Mouse (Mus musculus) MEL (cell line): Measurements from ENCODE around the gene Gm11037. TPM values are rescaled to one million over a fixed set of nuclear protein-coding genes. Genes with fewer than 3 reads are reported as not detected.

Experiments used
- DNase-seq: peaks from one replicate; pipeline ENCODE4 v3.0.0; 2011; ENCODE audit warnings: low read depth, low spot score
- H3K27ac ChIP-seq: 2 replicates; pipeline ENCODE4 v1.5.1; 2012; ENCODE audit warnings: low read depth, mild to moderate bottlenecking, control low read depth, low read length, moderate library complexity; ENCODE audit not compliant: control insufficient read depth
- H3K27me3 ChIP-seq, 2 experiments: fragments of 150-350 bp in 1 of 2; sonication (generic) in 1 of 2; 2 replicates each; pipeline ENCODE4 v1.6.1; 2012; ENCODE audit warnings: low read length in 2 of 2, mild to moderate bottlenecking in 2 of 2, improper control_type of control experiment in 1 of 2, moderate library complexity in 1 of 2; ENCODE audit not compliant: insufficient read depth in 2 of 2, control insufficient read depth in 1 of 2
- H3K36me3 ChIP-seq, 2 experiments: 2 replicates each; pipeline ENCODE4 v1.6.1; 2012 to 2014; ENCODE audit warnings: low read length in 2 of 2, improper control_type of control experiment in 1 of 2, inconsistent platforms in 1 of 2, mild to moderate bottlenecking in 1 of 2; ENCODE audit not compliant: insufficient read depth in 2 of 2, control insufficient read depth in 1 of 2
- H3K4me1 ChIP-seq, 2 experiments: fragments of 150-350 bp in 1 of 2; sonication (generic) in 1 of 2; 2 replicates each; pipeline ENCODE4 v1.6.1; 2012; ENCODE audit warnings: low read length in 2 of 2, improper control_type of control experiment in 1 of 2, mild to moderate bottlenecking in 1 of 2; ENCODE audit not compliant: insufficient read depth in 2 of 2, control insufficient read depth in 1 of 2
- H3K4me3 ChIP-seq, 2 experiments: fragments of 150-350 bp in 1 of 2; sonication (generic) in 1 of 2; 2 replicates each; pipeline ENCODE4 v1.5.1; 2012; ENCODE audit warnings: low read depth in 2 of 2, low read length in 2 of 2, mild to moderate bottlenecking in 2 of 2, moderate library complexity in 2 of 2, control low read depth in 1 of 2, improper control_type of control experiment in 1 of 2; ENCODE audit not compliant: control insufficient read depth in 1 of 2, insufficient read depth in 1 of 2
- H3K79me2 ChIP-seq: 2 replicates; pipeline ENCODE4 v1.6.1; 2012; ENCODE audit warnings: mild to moderate bottlenecking, low read length, moderate library complexity; ENCODE audit not compliant: control insufficient read depth, poor library complexity, insufficient read depth
- H3K9ac ChIP-seq: 2 replicates; pipeline ENCODE4 v1.6.1; 2012; ENCODE audit warnings: low read depth, mild to moderate bottlenecking, control low read depth, low read length, moderate library complexity; ENCODE audit not compliant: control insufficient read depth, poor library complexity, severe bottlenecking
- H3K9me3 ChIP-seq: fragments of 150-350 bp; sonication (generic); replicated peaks from 2 replicates; pipeline ENCODE4 v1.6.1; 2012; ENCODE audit warnings: mild to moderate bottlenecking, low read length, improper control_type of control experiment, moderate library complexity; ENCODE audit not compliant: insufficient read depth
- BHLHE40 ChIP-seq: IDR thresholded peaks from 2 replicates; pipeline ENCODE4 v1.6.1; 2012; ENCODE audit warnings: low read depth, mild to moderate bottlenecking, inconsistent platforms, low read length, improper control_type of control experiment, borderline replicate concordance
- CHD1 ChIP-seq: IDR thresholded peaks from 2 replicates; pipeline ENCODE4 v1.6.1; 2012; ENCODE audit warnings: low read depth, mild to moderate bottlenecking, inconsistent platforms, low read length, improper control_type of control experiment
- CTCF ChIP-seq, 3 experiments: IDR thresholded peaks in 2 of 3; conservative IDR thresholded peaks in 1 of 3; 2 replicates each; pipeline ENCODE4 v1.5.1; 2011 to 2012; ENCODE audit warnings: low read length in 3 of 3, low read depth in 2 of 3, mild to moderate bottlenecking in 2 of 3, improper control_type of control experiment in 1 of 3, inconsistent platforms in 1 of 3, mixed read lengths in 1 of 3, moderate library complexity in 1 of 3; ENCODE audit not compliant: control insufficient read depth in 1 of 3, insufficient read depth in 1 of 3, poor library complexity in 1 of 3, severe bottlenecking in 1 of 3
- E2F4 ChIP-seq: IDR thresholded peaks from 2 replicates; pipeline ENCODE4 v1.6.1; 2011; ENCODE audit warnings: low read depth, low read length, improper control_type of control experiment, borderline replicate concordance
- ELF1 ChIP-seq: IDR thresholded peaks from 2 replicates; pipeline ENCODE4 v1.6.1; 2014; ENCODE audit warnings: low read depth, mild to moderate bottlenecking, inconsistent platforms, low read length, improper control_type of control experiment, moderate library complexity
- ETS1 ChIP-seq: IDR thresholded peaks from 2 replicates; pipeline ENCODE4 v1.6.1; 2012; ENCODE audit warnings: low read depth, mild to moderate bottlenecking, inconsistent platforms, low read length, improper control_type of control experiment, moderate library complexity
- GABPA ChIP-seq: IDR thresholded peaks from 2 replicates; pipeline ENCODE4 v1.6.1; 2012; ENCODE audit warnings: low read depth, mild to moderate bottlenecking, inconsistent platforms, low read length, improper control_type of control experiment, moderate library complexity
- HCFC1 ChIP-seq: IDR thresholded peaks from 2 replicates; pipeline ENCODE4 v1.6.1; 2012; ENCODE audit warnings: low read depth, mild to moderate bottlenecking, inconsistent platforms, low read length, improper control_type of control experiment, moderate library complexity
- JUND ChIP-seq: IDR thresholded peaks from 2 replicates; pipeline ENCODE4 v1.6.1; 2011; ENCODE audit warnings: low read depth, mild to moderate bottlenecking, improper control_type of control experiment, low read length
- KAT2A ChIP-seq: conservative IDR thresholded peaks from 2 replicates; pipeline ENCODE4 v1.6.1; 2012; ENCODE audit warnings: low read depth, low read length, improper control_type of control experiment, inconsistent platforms
- MAX ChIP-seq: IDR thresholded peaks from 2 replicates; pipeline ENCODE4 v1.6.1; 2011; ENCODE audit warnings: low read length, improper control_type of control experiment
- MXI1 ChIP-seq: IDR thresholded peaks from 2 replicates; pipeline ENCODE4 v1.6.1; 2011; ENCODE audit warnings: mild to moderate bottlenecking, low read depth, low read length, improper control_type of control experiment
- MYC ChIP-seq: IDR thresholded peaks from 2 replicates; pipeline ENCODE4 v1.6.1; 2011; ENCODE audit warnings: low read depth, mild to moderate bottlenecking, low read length, improper control_type of control experiment, moderate library complexity
- NELFE ChIP-seq: IDR thresholded peaks from 2 replicates; pipeline ENCODE4 v1.6.1; 2011; ENCODE audit warnings: low read depth, low read length, improper control_type of control experiment
- NRF1 ChIP-seq: IDR thresholded peaks from 2 replicates; pipeline ENCODE4 v1.6.1; 2014; ENCODE audit warnings: low read depth, mild to moderate bottlenecking, inconsistent platforms, low read length, improper control_type of control experiment, moderate library complexity; ENCODE audit not compliant: poor library complexity, insufficient read depth, severe bottlenecking
- POLR2A ChIP-seq, 2 experiments: IDR thresholded peaks; 2 replicates each; pipeline ENCODE4 v1.6.1; 2011 to 2012; ENCODE audit warnings: low read length in 2 of 2, mild to moderate bottlenecking in 2 of 2, control low read depth in 1 of 2, improper control_type of control experiment in 1 of 2, low read depth in 1 of 2, moderate library complexity in 1 of 2; ENCODE audit not compliant: control insufficient read depth in 1 of 2, insufficient read depth in 1 of 2, poor library complexity in 1 of 2
- POLR2AphosphoS2 ChIP-seq: IDR thresholded peaks from 2 replicates; pipeline ENCODE4 v1.6.1; 2011; ENCODE audit warnings: low read length, improper control_type of control experiment
- POLR2AphosphoS5 ChIP-seq: IDR thresholded peaks from 2 replicates; pipeline ENCODE4 v1.6.1; 2012; ENCODE audit warnings: low read depth, borderline replicate concordance, mild to moderate bottlenecking, inconsistent platforms, low read length, moderate library complexity, mixed read lengths
- RCOR1 ChIP-seq: IDR thresholded peaks from 2 replicates; pipeline ENCODE4 v1.6.1; 2012; ENCODE audit warnings: low read depth, mild to moderate bottlenecking, inconsistent platforms, low read length, improper control_type of control experiment
- SMC3 ChIP-seq: IDR thresholded peaks from 2 replicates; pipeline ENCODE4 v1.6.1; 2011; ENCODE audit warnings: low read depth, low read length, improper control_type of control experiment
- TBP ChIP-seq: IDR thresholded peaks from 2 replicates; pipeline ENCODE4 v1.8.0; 2011; ENCODE audit warnings: low read depth, low read length, improper control_type of control experiment
- TCF12 ChIP-seq: IDR thresholded peaks from 2 replicates; pipeline ENCODE4 v1.6.1; 2014; ENCODE audit warnings: low read depth, mild to moderate bottlenecking, inconsistent platforms, low read length, improper control_type of control experiment, moderate library complexity
- USF1 ChIP-seq: IDR thresholded peaks from 2 replicates; pipeline ENCODE4 v1.6.1; 2014; ENCODE audit warnings: low read depth, mild to moderate bottlenecking, inconsistent platforms, low read length, improper control_type of control experiment, moderate library complexity
- USF2 ChIP-seq, 2 experiments: IDR thresholded peaks; 2 replicates each; pipeline ENCODE4 v1.6.1; 2011 to 2012; ENCODE audit warnings: improper control_type of control experiment in 2 of 2, low read length in 2 of 2, borderline replicate concordance in 1 of 2, inconsistent platforms in 1 of 2, low read depth in 1 of 2, mild to moderate bottlenecking in 1 of 2; ENCODE audit not compliant: insufficient read depth in 1 of 2
- ZC3H11A ChIP-seq: IDR thresholded peaks from 2 replicates; pipeline ENCODE4 v1.6.1; 2012; ENCODE audit warnings: low read depth, mild to moderate bottlenecking, inconsistent platforms, low read length, improper control_type of control experiment
- ZMIZ1 ChIP-seq: IDR thresholded peaks from 2 replicates; pipeline ENCODE4 v1.6.1; 2012; ENCODE audit warnings: low read depth, mild to moderate bottlenecking, inconsistent platforms, low read length, improper control_type of control experiment, moderate library complexity
- polyA plus RNA-seq, 2 experiments: library from polyadenylated mRNA; stranded (reverse) in 1 of 2; unstranded in 1 of 2; fragments of >175 nt in 1 of 2; fragments of >200 nt in 1 of 2; gene quantifications; 2 replicates each; pipeline versions ENCODE4 v1.2.1 to v1.2.4; 2012; ENCODE audit warnings: low replicate concordance in 2 of 2, low read depth in 1 of 2; ENCODE audit not compliant: insufficient read length in 2 of 2, insufficient read depth in 1 of 2, missing spikeins in 1 of 2
- total RNA-seq: library from RNA; depleted of rRNA; stranded (reverse); fragments of 300-350 nt; gene quantifications from 2 replicates; pipeline ENCODE4 v1.2.3, GENCODE M21; 2012

Gene Gm11037
- total and polyA plus RNA-seq, 3 experiments: not detected

- H3K27me3 ChIP-seq: no peaks in the 10 kb centered on the region
- peaks cover 0 to 4% of the 10 kb centered on the region in 2 experiments; a peak in 1 of 4 replicates for H3K4me1 ChIP-seq
- DNase-seq: peak; percentile 65
Observed at GRCm38 (mm10) chr2:131159491-131159910, 26.2 kb downstream of the Gm11037 start.

GRCm38 (mm10) chr2:131159938-131160581 is 26.8 kb downstream of the Gm11037 start, which contains the start of gene 1700037H04Rik:
Gene 1700037H04Rik (minus strand): TSS chr2:131160081.
- Histone ChIP-seq H3K27ac (peak within 1 kb of the TSS; percentile 45), H3K9ac (peak within 1 kb of the TSS; percentile 78), H3K36me3 (no peaks in the 10 kb centered on the region; a peak in 2 of 4 replicates), H3K4me3 (peak within 1 kb of the TSS; percentile 66 to 80), H3K4me1 (peaks cover 0 to 4% of the 10 kb centered on the region in 2 experiments; a peak in 1 of 4 replicates), H3K27me3 (no peaks in the 10 kb centered on the region), H3K9me3 (no peaks in the 10 kb centered on the region), H3K79me2 (peaks cover 6% of the 10 kb centered on the region)
- DNase-seq: peak; percentile 99
- TF ChIP-seq POLR2AphosphoS2 (peak; percentile 96), BHLHE40 (peak; percentile 92), ZMIZ1 (peak; percentile 91), ZC3H11A (no peak), MAX (peak; percentile 98), NELFE (peak; percentile 95), POLR2A (IDR thresholded peaks at IDR 0.05; ENCODE audit: control insufficient read depth in 1 of 2, insufficient read depth in 1 of 2, low read depth in 1 of 2, low read length in 2 of 2, poor library complexity in 1 of 2) (peak; percentile 89 to 96), USF1 (peak; percentile 100), USF2 (IDR thresholded peaks at IDR 0.05; ENCODE audit: borderline replicate concordance in 1 of 2, insufficient read depth in 1 of 2, low read depth in 1 of 2, low read length in 2 of 2) (peak; percentile 85 to 96), MYC (peak; percentile 86), POLR2AphosphoS5 (peak; percentile 84; the same call in 1 of the 2 replicates), CTCF (IDR thresholded peaks at IDR 0.05 in 2 of 3, conservative IDR thresholded peaks at IDR 0.05 in 1 of 3; ENCODE audit: control insufficient read depth in 1 of 3, insufficient read depth in 1 of 3, low read depth in 2 of 3, low read length in 3 of 3, poor library complexity in 1 of 3, severe bottlenecking in 1 of 3) (no peak), E2F4 (no peak), MXI1 (peak; percentile 86), RCOR1 (no peak), NRF1 (peak; percentile 32; the same call in 1 of the 2 replicates), KAT2A (no peak), ETS1 (0 out of 2 replicates have a peak, but pooled peaks have one; percentile 28), SMC3 (no peak), TCF12 (no peak; the same call in 1 of the 2 replicates), JUND (no peak), ELF1 (0 out of 2 replicates have a peak, but pooled peaks have one; percentile 7), TBP (peak; percentile 40; the same call in 1 of the 2 replicates), CHD1 (no peak)

More at GRCm38 (mm10) chr2:131159491-131159910, 26.2 kb downstream of the Gm11037 start:
- Histone ChIP-seq H3K9ac (peak overlapping the region; percentile 78), H3K36me3 (no peaks in the 10 kb centered on the region; a peak in 2 of 4 replicates), H3K79me2 (peaks cover 6% of the 10 kb centered on the region), H3K27ac (peak overlapping the region; percentile 28; the same call in 1 of the 2 replicates), H3K4me3 (peak overlapping the region; percentile 66 to 80), H3K9me3 (no peaks in the 10 kb centered on the region)
- no peak for TF ChIP-seq GABPA
- TF ChIP-seq HCFC1: no peak
